ENCODE assay signal across 19 mouse cellular contexts in the genomic region with DNA sequence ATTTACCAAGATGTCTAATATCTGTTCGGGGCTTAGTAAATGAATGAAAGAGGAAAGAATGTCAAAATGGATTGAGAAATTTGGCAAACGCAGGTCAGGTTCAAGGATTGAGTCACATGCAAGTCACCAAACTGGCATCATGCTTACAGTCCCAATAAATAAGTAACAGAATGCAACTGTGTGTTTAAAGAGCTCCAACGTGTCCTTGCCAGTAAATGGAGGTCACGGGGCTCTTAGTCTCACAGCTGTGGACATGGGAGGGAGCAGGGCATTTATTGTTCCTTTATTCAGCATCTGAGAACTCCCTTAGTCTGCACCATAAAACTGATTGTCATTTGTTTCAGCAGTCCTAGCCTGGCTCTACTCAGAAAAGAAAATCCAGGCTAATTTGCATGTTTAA.
A peak's percentile ranks its signal among the peaks of the same experiment; 100 is the strongest.
DNase-seq lines count a peak whose midpoint lies in the region; ATAC-seq lines count a peak whose summit lies in the region.
"Had no signal": no experiment of that assay in that cellular context is flagged by ENCODE, and none has a peak within 500 bp of the region (broad histone marks: within the 10 kb centered on the region; RNA-seq: fewer than 3 reads in every experiment).

No protein-coding gene starts in this region.

- no peaks in the 10 kb centered on the region for H3K36me3 ChIP-seq in neural tube, embryonic 12.5 days
- H3K36me3 ChIP-seq in kidney, embryonic 15.5 days, result no peaks in the 10 kb centered on the region
- H3K36me3 ChIP-seq in forebrain, embryonic 10.5 days (replicated peaks), result no peaks in the 10 kb centered on the region
- H3K36me3 ChIP-seq: midbrain, embryonic 13.5 days had no signal

- 42% methylated on average over 4 of the region's 4 CpGs for WGBS in neural tube, embryonic 12.5 days
- WGBS in kidney, embryonic 15.5 days, result 41% methylated on average over 4 of the region's 4 CpGs
- WGBS in forebrain, embryonic 10.5 days, result 83% methylated on average over 4 of the region's 4 CpGs

- no peak overlapping the region for H3K27ac ChIP-seq in neural tube, embryonic 12.5 days
- no peak overlapping the region for H3K27ac ChIP-seq in kidney, embryonic 15.5 days
- H3K27ac ChIP-seq in forebrain, embryonic 10.5 days, result no peak overlapping the region
- H3K27ac ChIP-seq: hindbrain, embryonic 14.5 days; left cerebral cortex, adult 2 months; macrophage; midbrain, embryonic 13.5 days had no signal

- 0 out of 2 replicates have a peak, but pooled peaks cover 4% of the 10 kb centered on the region for H3K4me1 ChIP-seq in neural tube, embryonic 12.5 days
- no peaks in the 10 kb centered on the region for H3K4me1 ChIP-seq in kidney, embryonic 15.5 days
- H3K4me1 ChIP-seq in forebrain, embryonic 10.5 days, result no peaks in the 10 kb centered on the region
- H3K4me1 ChIP-seq: midbrain, embryonic 13.5 days had no signal

- H3K9me3 ChIP-seq in neural tube, embryonic 12.5 days, result no peaks in the 10 kb centered on the region
- H3K9me3 ChIP-seq in kidney, embryonic 15.5 days (replicated peaks), result no peaks in the 10 kb centered on the region
- H3K9me3 ChIP-seq in forebrain, embryonic 10.5 days, result no peaks in the 10 kb centered on the region
- H3K9me3 ChIP-seq: midbrain, embryonic 13.5 days had no signal

- no peak overlapping the region for H3K4me3 ChIP-seq in neural tube, embryonic 12.5 days
- H3K4me3 ChIP-seq in kidney, embryonic 15.5 days (replicated peaks), result no peak overlapping the region
- no peak overlapping the region for H3K4me3 ChIP-seq in forebrain, embryonic 10.5 days
- H3K4me3 ChIP-seq: erythroblast, embryonic 14.5 days; left cerebral cortex, adult 2 months; midbrain, embryonic 13.5 days; myocyte had no signal

- ATAC-seq in neural tube, embryonic 12.5 days (ENCODE audit: low FRiP score, low read depth), result 0 out of 2 replicates have a peak, but pooled peaks have one; percentile 65
- ATAC-seq in kidney, embryonic 15.5 days (replicated peaks; ENCODE audit: low FRiP score), result peak; percentile 69; the same call in 1 of the 2 replicates
- ATAC-seq: midbrain, embryonic 13.5 days had no signal

- no peaks in the 10 kb centered on the region for H3K27me3 ChIP-seq in neural tube, embryonic 12.5 days (replicated peaks)
- no peaks in the 10 kb centered on the region for H3K27me3 ChIP-seq in kidney, embryonic 15.5 days
- no peaks in the 10 kb centered on the region for H3K27me3 ChIP-seq in forebrain, embryonic 10.5 days (ENCODE audit: poor library complexity, severe bottlenecking)
- H3K27me3 ChIP-seq: midbrain, embryonic 13.5 days had no signal

- peak; percentile 2 for DNase-seq in cerebellum, adult 9-11 months
- DNase-seq in cerebellum, adult 11-12 months, result no peak
- DNase-seq in neural tube, embryonic 10.5 days (ENCODE audit: extremely low spot score, low spot score), result no peak
- DNase-seq in right cerebral cortex, postnatal 10 days (ENCODE audit: low spot score in 2 of 2), result no peak
- DNase-seq in right cerebral cortex, adult 2 months (ENCODE audit: low spot score in 2 of 2), result no peak
- DNase-seq in forebrain, embryonic 10.5 days (ENCODE audit: extremely low spot score, low spot score), result no peak
- DNase-seq: cerebellum, adult 2 months; gastrocnemius, postnatal 14 days; heart, postnatal 14 days; right cerebral cortex, postnatal 25 days; thymus, adult 18-20 months had no signal

- no peak overlapping the region for H3K4me2 ChIP-seq in neural tube, embryonic 12.5 days (replicated peaks)
- H3K4me2 ChIP-seq in kidney, embryonic 15.5 days, result no peak overlapping the region
- H3K4me2 ChIP-seq: hindbrain, embryonic 14.5 days; midbrain, embryonic 13.5 days had no signal

- H3K9ac ChIP-seq in neural tube, embryonic 12.5 days, result no peak overlapping the region
- H3K9ac ChIP-seq in kidney, embryonic 15.5 days, result no peak overlapping the region
- H3K9ac ChIP-seq: hindbrain, embryonic 14.5 days; midbrain, embryonic 13.5 days had no signal
